ENCODE assay signal across 46 mouse cellular contexts in genomic region chr14:50360480-50360879, GRCm38 (mm10). TPM values are rescaled to one million over a fixed set of nuclear protein-coding genes. Genes with fewer than 3 reads are reported as not detected.
"Had no signal": no experiment of that assay in that cellular context is flagged by ENCODE, and none has a peak within 500 bp of the region (broad histone marks: within the 10 kb centered on the region; RNA-seq: fewer than 3 reads in every experiment).

No protein-coding gene starts in this region.

- H3K4me2 ChIP-seq: limb, embryonic 12.5 days; limb, embryonic 13.5 days; limb, embryonic 15.5 days; liver, embryonic 11.5 days; liver, embryonic 13.5 days; liver, embryonic 15.5 days; lung, embryonic 14.5 days; lung, embryonic 15.5 days; midbrain, embryonic 11.5 days; midbrain, embryonic 12.5 days; midbrain, embryonic 13.5 days; midbrain, embryonic 15.5 days; neural tube, embryonic 12.5 days had no signal

- H3K27ac ChIP-seq: left cerebral cortex, adult 2 months; limb, embryonic 10.5 days; limb, embryonic 12.5 days; limb, embryonic 13.5 days; limb, embryonic 15.5 days; liver, embryonic 13.5 days; liver, embryonic 14.5 days; liver, embryonic 15.5 days; lung, embryonic 15.5 days; macrophage; midbrain, embryonic 10.5 days; midbrain, embryonic 12.5 days; midbrain, embryonic 13.5 days; midbrain, embryonic 15.5 days; neural tube, embryonic 12.5 days had no signal

- H3K4me1 ChIP-seq: limb, embryonic 10.5 days; limb, embryonic 12.5 days; limb, embryonic 13.5 days; limb, embryonic 15.5 days; liver, embryonic 13.5 days; liver, embryonic 15.5 days; lung, embryonic 15.5 days; megakaryocyte, embryonic 14.5 days; midbrain, embryonic 10.5 days; midbrain, embryonic 12.5 days; midbrain, embryonic 13.5 days; midbrain, embryonic 15.5 days; neural tube, embryonic 12.5 days had no signal

- H3K9ac ChIP-seq: limb, embryonic 12.5 days; limb, embryonic 13.5 days; limb, embryonic 15.5 days; liver, embryonic 13.5 days; liver, embryonic 14.5 days; liver, embryonic 15.5 days; lung, embryonic 14.5 days; lung, embryonic 15.5 days; midbrain, embryonic 12.5 days; midbrain, embryonic 13.5 days; midbrain, embryonic 15.5 days; neural tube, embryonic 12.5 days had no signal

- H3K36me3 ChIP-seq: limb, embryonic 10.5 days; limb, embryonic 12.5 days; limb, embryonic 13.5 days; limb, embryonic 15.5 days; liver, embryonic 13.5 days; liver, embryonic 15.5 days; lung, embryonic 15.5 days; midbrain, embryonic 10.5 days; midbrain, embryonic 12.5 days; midbrain, embryonic 13.5 days; midbrain, embryonic 15.5 days; neural tube, embryonic 12.5 days had no signal

- H3K4me3 ChIP-seq: left cerebral cortex, adult 2 months; limb, embryonic 10.5 days; limb, embryonic 12.5 days; limb, embryonic 13.5 days; limb, embryonic 15.5 days; liver, embryonic 13.5 days; liver, embryonic 15.5 days; lung, embryonic 15.5 days; megakaryocyte, embryonic 14.5 days; midbrain, embryonic 10.5 days; midbrain, embryonic 12.5 days; midbrain, embryonic 13.5 days; midbrain, embryonic 15.5 days; myocyte; neural tube, embryonic 12.5 days had no signal

- H3K27me3 ChIP-seq: limb, embryonic 12.5 days; limb, embryonic 13.5 days; limb, embryonic 15.5 days; liver, embryonic 13.5 days; liver, embryonic 15.5 days; lung, embryonic 15.5 days; megakaryocyte, embryonic 14.5 days; midbrain, embryonic 12.5 days; midbrain, embryonic 13.5 days; midbrain, embryonic 15.5 days; neural tube, embryonic 12.5 days had no signal

- H3K9me3 ChIP-seq: limb, embryonic 10.5 days; limb, embryonic 12.5 days; limb, embryonic 13.5 days; limb, embryonic 15.5 days; liver, embryonic 13.5 days; liver, embryonic 15.5 days; lung, embryonic 15.5 days; midbrain, embryonic 10.5 days; midbrain, embryonic 12.5 days; midbrain, embryonic 13.5 days; midbrain, embryonic 15.5 days; neural tube, embryonic 12.5 days had no signal

- ATAC-seq: lung, postnatal 0 days; midbrain, embryonic 13.5 days; midbrain, embryonic 15.5 days; midbrain, embryonic 16.5 days had no signal

- DNase-seq: left cerebral cortex, postnatal 4 days; liver, embryonic 13.5 days; lung, adult 18-20 months; lung, adult 2 months; lung, embryonic 14.5 days; lung, postnatal 10 days; lung, postnatal 14 days; lung, postnatal 36 days; lung, postnatal 4 days; midbrain, embryonic 14.5 days had no signal

RNA-seq across cellular contexts. Expression of gene Tlr11, which starts 2.8 kb away (rescaled TPM):
- total RNA-seq: left cerebral cortex, adult 18-20 months; left cerebral cortex, adult 2 months; left cerebral cortex, adult 8-10 months; left cerebral cortex, postnatal 10 days; left cerebral cortex, postnatal 14 days; left cerebral cortex, postnatal 25 days; left cerebral cortex, postnatal 36 days; left cerebral cortex, postnatal 4 days; megakaryocyte-erythroid progenitor cell, adult 5-6 weeks; midbrain, postnatal 0 days; monocyte, adult 5-6 weeks had no signal
- polyA plus RNA-seq: limb, embryonic 10.5 days; limb, embryonic 11.5 days; limb, embryonic 12.5 days; limb, embryonic 13.5 days; limb, embryonic 15.5 days; liver, embryonic 11.5 days; liver, embryonic 13.5 days; lung, embryonic 14.5 days; lung, embryonic 15.5 days; lung, embryonic 16.5 days; midbrain, embryonic 10.5 days; midbrain, embryonic 11.5 days; midbrain, embryonic 12.5 days; midbrain, embryonic 13.5 days; midbrain, embryonic 14.5 days; midbrain, embryonic 15.5 days; midbrain, embryonic 16.5 days; midbrain, postnatal 0 days; myocyte; neural tube, embryonic 11.5 days; neural tube, embryonic 12.5 days had no signal

RNA-seq across cellular contexts. Expression of gene Olfr735, which starts 11.8 kb away (rescaled TPM):
- total RNA-seq: left cerebral cortex, adult 18-20 months; left cerebral cortex, adult 2 months; left cerebral cortex, adult 8-10 months; left cerebral cortex, postnatal 10 days; left cerebral cortex, postnatal 14 days; left cerebral cortex, postnatal 25 days; left cerebral cortex, postnatal 36 days; megakaryocyte progenitor cell, adult 5-6 weeks; megakaryocyte, adult 5-6 weeks; megakaryocyte-erythroid progenitor cell, adult 5-6 weeks; midbrain, postnatal 0 days; monocyte, adult 5-6 weeks had no signal
- polyA plus RNA-seq: limb, embryonic 10.5 days; limb, embryonic 11.5 days; limb, embryonic 12.5 days; limb, embryonic 13.5 days; limb, embryonic 14.5 days; limb, embryonic 15.5 days; liver, embryonic 11.5 days; liver, embryonic 13.5 days; liver, embryonic 14.5 days; liver, embryonic 15.5 days; liver, embryonic 16.5 days; lung, adult 2 months; lung, embryonic 14.5 days; lung, embryonic 15.5 days; lung, embryonic 16.5 days; lung, postnatal 0 days; macrophage; midbrain, embryonic 10.5 days; midbrain, embryonic 11.5 days; midbrain, embryonic 12.5 days; midbrain, embryonic 13.5 days; midbrain, embryonic 14.5 days; midbrain, embryonic 15.5 days; midbrain, embryonic 16.5 days; midbrain, postnatal 0 days; myocyte; neural tube, embryonic 11.5 days; neural tube, embryonic 12.5 days had no signal

RNA-seq across cellular contexts. Expression of gene Olfr736, which starts 20.5 kb away (rescaled TPM):
- total RNA-seq: left cerebral cortex, adult 18-20 months; left cerebral cortex, adult 2 months; left cerebral cortex, adult 8-10 months; left cerebral cortex, postnatal 10 days; left cerebral cortex, postnatal 14 days; left cerebral cortex, postnatal 25 days; left cerebral cortex, postnatal 36 days; left cerebral cortex, postnatal 4 days; megakaryocyte progenitor cell, adult 5-6 weeks; megakaryocyte, adult 5-6 weeks; megakaryocyte-erythroid progenitor cell, adult 5-6 weeks; midbrain, postnatal 0 days; monocyte, adult 5-6 weeks had no signal
- polyA plus RNA-seq: limb, embryonic 10.5 days; limb, embryonic 11.5 days; limb, embryonic 12.5 days; limb, embryonic 13.5 days; limb, embryonic 14.5 days; limb, embryonic 15.5 days; liver, embryonic 11.5 days; liver, embryonic 13.5 days; liver, embryonic 14.5 days; liver, embryonic 15.5 days; liver, embryonic 16.5 days; lung, adult 2 months; lung, embryonic 14.5 days; lung, embryonic 15.5 days; lung, embryonic 16.5 days; lung, postnatal 0 days; macrophage; midbrain, embryonic 10.5 days; midbrain, embryonic 11.5 days; midbrain, embryonic 12.5 days; midbrain, embryonic 13.5 days; midbrain, embryonic 14.5 days; midbrain, embryonic 15.5 days; midbrain, embryonic 16.5 days; midbrain, postnatal 0 days; myocyte; neural tube, embryonic 11.5 days; neural tube, embryonic 12.5 days had no signal

RNA-seq across cellular contexts. Expression of gene Olfr734, which starts 33.9 kb away (rescaled TPM):
- total RNA-seq: left cerebral cortex, adult 18-20 months; left cerebral cortex, adult 2 months; left cerebral cortex, adult 8-10 months; left cerebral cortex, postnatal 10 days; left cerebral cortex, postnatal 14 days; left cerebral cortex, postnatal 25 days; left cerebral cortex, postnatal 36 days; left cerebral cortex, postnatal 4 days; megakaryocyte progenitor cell, adult 5-6 weeks; megakaryocyte, adult 5-6 weeks; megakaryocyte-erythroid progenitor cell, adult 5-6 weeks; midbrain, postnatal 0 days; monocyte, adult 5-6 weeks had no signal
- polyA plus RNA-seq: limb, embryonic 10.5 days; limb, embryonic 11.5 days; limb, embryonic 12.5 days; limb, embryonic 13.5 days; limb, embryonic 14.5 days; limb, embryonic 15.5 days; liver, embryonic 11.5 days; liver, embryonic 13.5 days; liver, embryonic 14.5 days; liver, embryonic 15.5 days; liver, embryonic 16.5 days; lung, adult 2 months; lung, embryonic 14.5 days; lung, embryonic 15.5 days; lung, embryonic 16.5 days; lung, postnatal 0 days; macrophage; midbrain, embryonic 10.5 days; midbrain, embryonic 11.5 days; midbrain, embryonic 12.5 days; midbrain, embryonic 13.5 days; midbrain, embryonic 14.5 days; midbrain, embryonic 15.5 days; midbrain, embryonic 16.5 days; midbrain, postnatal 0 days; myocyte; neural tube, embryonic 11.5 days; neural tube, embryonic 12.5 days had no signal

RNA-seq across cellular contexts. Expression of gene Olfr738, which starts 46.9 kb away (rescaled TPM):
- total RNA-seq: left cerebral cortex, adult 18-20 months; left cerebral cortex, adult 2 months; left cerebral cortex, adult 8-10 months; left cerebral cortex, postnatal 10 days; left cerebral cortex, postnatal 14 days; left cerebral cortex, postnatal 25 days; left cerebral cortex, postnatal 36 days; left cerebral cortex, postnatal 4 days; megakaryocyte progenitor cell, adult 5-6 weeks; megakaryocyte, adult 5-6 weeks; megakaryocyte-erythroid progenitor cell, adult 5-6 weeks; midbrain, postnatal 0 days; monocyte, adult 5-6 weeks had no signal
- polyA plus RNA-seq: limb, embryonic 10.5 days; limb, embryonic 11.5 days; limb, embryonic 12.5 days; limb, embryonic 13.5 days; limb, embryonic 14.5 days; limb, embryonic 15.5 days; liver, embryonic 11.5 days; liver, embryonic 13.5 days; liver, embryonic 14.5 days; liver, embryonic 15.5 days; liver, embryonic 16.5 days; lung, adult 2 months; lung, embryonic 14.5 days; lung, embryonic 15.5 days; lung, embryonic 16.5 days; lung, postnatal 0 days; macrophage; midbrain, embryonic 10.5 days; midbrain, embryonic 11.5 days; midbrain, embryonic 12.5 days; midbrain, embryonic 13.5 days; midbrain, embryonic 14.5 days; midbrain, embryonic 15.5 days; midbrain, embryonic 16.5 days; midbrain, postnatal 0 days; myocyte; neural tube, embryonic 11.5 days; neural tube, embryonic 12.5 days had no signal
